Mouse (Mus musculus) embryonic facial prominence, embryonic 11.5 days (tissue): ENCODE results near the gene H2-Eb1. TPM values are rescaled to one million over a fixed set of nuclear protein-coding genes. Genes with fewer than 3 reads are reported as not detected.

Experiments used
- ATAC-seq: fragments of 200-750 bp; cut with Nextera tagmentation; replicated peaks from 2 replicates; pipeline ENCODE4 v1.8.0; 2017; ENCODE audit warnings: low read depth; ENCODE audit not compliant: insufficient number of reproducible peaks, low FRiP score, low TSS enrichment
- DNase-seq: peaks from one replicate; pipeline ENCODE4 v3.0.0-alpha.2; 2015; ENCODE audit warnings: low spot score
- H3K27ac ChIP-seq: fragments of 300-500 bp; sonication (generic); replicated peaks from 2 replicates; pipeline ENCODE4 v1.5.1; 2014; ENCODE audit warnings: mild to moderate bottlenecking, low read depth, low read length, control low read depth
- H3K27me3 ChIP-seq: fragments of 300-500 bp; sonication (generic); 2 replicates; pipeline ENCODE4 v1.6.1; 2014; ENCODE audit warnings: mild to moderate bottlenecking, low read length, moderate library complexity, mixed read lengths; ENCODE audit not compliant: control insufficient read depth, insufficient read depth
- H3K36me3 ChIP-seq: fragments of 300-500 bp; sonication (generic); replicated peaks from 2 replicates; pipeline ENCODE4 v1.6.1; 2014; ENCODE audit warnings: low read depth, mild to moderate bottlenecking, low read length, moderate library complexity, mixed read lengths; ENCODE audit not compliant: control insufficient read depth, insufficient read depth
- H3K4me1 ChIP-seq: fragments of 300-500 bp; sonication (generic); 2 replicates; pipeline ENCODE4 v1.6.1; 2014; ENCODE audit warnings: low read length, mixed read lengths; ENCODE audit not compliant: control insufficient read depth, insufficient read depth
- H3K4me2 ChIP-seq: fragments of 300-500 bp; sonication (generic); 2 replicates; pipeline ENCODE4 v1.6.1; 2014; ENCODE audit warnings: low read depth, mild to moderate bottlenecking, control low read depth, low read length, moderate library complexity
- H3K4me3 ChIP-seq: fragments of 300-500 bp; sonication (generic); 2 replicates; pipeline ENCODE4 v1.5.1; 2014; ENCODE audit warnings: low read depth, low read length, control low read depth
- H3K9ac ChIP-seq: fragments of 300-500 bp; sonication (generic); replicated peaks from 2 replicates; pipeline ENCODE4 v1.6.1; 2014; ENCODE audit warnings: mild to moderate bottlenecking, control low read depth, low read length
- H3K9me3 ChIP-seq: fragments of 300-500 bp; sonication (generic); replicated peaks from 2 replicates; pipeline ENCODE4 v1.6.1; 2016; ENCODE audit warnings: mild to moderate bottlenecking, low read length, inconsistent platforms, mixed read lengths; ENCODE audit not compliant: control insufficient read depth
- WGBS: fragments of 180-500 bp; shearing (Covaris S2); extraction: QIAGEN DNeasy Blood & Tissue Kit; methylation state at CpG from one replicate; pipeline ENCODE4 v1.1.7; 2014; 5-methylcytosine and 5-hydroxymethylcytosine counted together
- polyA plus RNA-seq: library from polyadenylated mRNA; unstranded; fragments of >200 nt; fragmentation: Nextera tagmentation; extraction: Ambion mirVana; gene quantifications from 2 replicates; pipeline ENCODE4 v1.2.1, GENCODE M21; 2014

Gene H2-Eb1
- polyA plus RNA-seq, 1 experiment from 2014 or later = 1.5 TPM

- Histone ChIP-seq H3K27me3 (no peaks in the 10 kb centered on the region), H3K27ac (no peak overlapping the region), H3K4me3 (no peak overlapping the region), H3K9ac (no peak overlapping the region), H3K9me3 (no peaks in the 10 kb centered on the region), H3K4me1 (no peaks in the 10 kb centered on the region), H3K4me2 (no peak overlapping the region), H3K36me3 (no peaks in the 10 kb centered on the region)
- peak; percentile 91 for DNase-seq
- WGBS = 3% methylated on average over 4 of the region's 4 CpGs
- no peak for ATAC-seq
Observed at GRCm38 (mm10) chr17:34349429-34349828, 43.8 kb downstream of the H2-Eb1 start.

DNA sequence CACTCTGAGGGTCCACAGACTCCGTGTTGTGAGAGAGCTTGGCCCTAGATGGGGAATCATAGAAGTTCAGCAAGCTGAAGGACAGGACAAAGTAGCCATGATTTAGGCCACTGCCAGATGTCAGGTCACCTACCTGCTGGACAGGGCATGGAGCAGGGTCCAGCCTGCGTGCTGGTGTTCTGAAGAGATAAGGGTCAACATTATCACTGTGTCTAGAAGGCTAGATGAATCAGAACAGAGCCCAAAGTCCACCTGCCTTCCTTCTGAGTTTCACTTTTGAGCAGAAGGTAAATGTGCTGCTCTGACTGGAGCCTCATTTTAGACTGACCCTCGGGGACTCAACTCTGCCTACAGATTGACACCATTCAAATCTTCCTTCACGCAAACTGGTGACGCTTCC, 48.9 kb downstream of the H2-Eb1 start, which contains the start of gene Btnl2:
Btnl2 (plus strand) TSS at position 284 of the 400 bp plus-strand sequence.
- DNase-seq = no peak
- ATAC-seq = no peak
- no peaks in the 10 kb centered on the region for H3K4me1 ChIP-seq
- H3K4me2 ChIP-seq = no peak within 1 kb of the TSS
- H3K9ac ChIP-seq = no peak within 1 kb of the TSS
- 82% methylated on average over 5 of the region's 5 CpGs for WGBS
- H3K36me3 ChIP-seq = no peaks in the 10 kb centered on the region
- H3K27me3 ChIP-seq = no peaks in the 10 kb centered on the region
- H3K9me3 ChIP-seq = no peaks in the 10 kb centered on the region
- no peak within 1 kb of the TSS for H3K4me3 ChIP-seq
- no peak within 1 kb of the TSS for H3K27ac ChIP-seq

DNA sequence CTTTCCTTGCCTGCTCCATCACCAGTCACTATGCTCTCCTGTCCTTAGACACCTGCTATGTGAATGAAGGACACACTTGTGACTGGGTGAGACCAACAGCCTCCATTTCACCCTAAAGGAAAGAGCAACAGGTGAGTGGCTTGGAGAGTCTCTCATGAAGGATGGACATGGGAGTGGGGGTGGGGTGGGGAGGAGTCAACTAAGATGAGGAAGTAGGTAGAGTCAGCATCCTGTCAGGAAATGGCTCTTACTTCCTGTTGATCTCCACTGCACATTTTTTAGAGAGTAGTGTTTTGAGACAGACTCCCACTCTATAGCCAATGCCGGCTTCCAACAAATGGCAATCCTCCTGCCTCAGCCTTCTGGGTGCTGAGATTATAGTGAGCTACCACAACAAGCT, 49.3 kb downstream of the H2-Eb1 start:
- Histone ChIP-seq H3K27ac (no peak overlapping the region), H3K27me3 (no peaks in the 10 kb centered on the region), H3K4me2 (no peak overlapping the region), H3K4me1 (no peaks in the 10 kb centered on the region), H3K9me3 (no peaks in the 10 kb centered on the region), H3K4me3 (no peak overlapping the region), H3K9ac (no peak overlapping the region), H3K36me3 (no peaks in the 10 kb centered on the region)
- DNase-seq = no peak
- ATAC-seq = no peak
- WGBS = 96% methylated on average over 1 of the region's 1 CpGs

DNA sequence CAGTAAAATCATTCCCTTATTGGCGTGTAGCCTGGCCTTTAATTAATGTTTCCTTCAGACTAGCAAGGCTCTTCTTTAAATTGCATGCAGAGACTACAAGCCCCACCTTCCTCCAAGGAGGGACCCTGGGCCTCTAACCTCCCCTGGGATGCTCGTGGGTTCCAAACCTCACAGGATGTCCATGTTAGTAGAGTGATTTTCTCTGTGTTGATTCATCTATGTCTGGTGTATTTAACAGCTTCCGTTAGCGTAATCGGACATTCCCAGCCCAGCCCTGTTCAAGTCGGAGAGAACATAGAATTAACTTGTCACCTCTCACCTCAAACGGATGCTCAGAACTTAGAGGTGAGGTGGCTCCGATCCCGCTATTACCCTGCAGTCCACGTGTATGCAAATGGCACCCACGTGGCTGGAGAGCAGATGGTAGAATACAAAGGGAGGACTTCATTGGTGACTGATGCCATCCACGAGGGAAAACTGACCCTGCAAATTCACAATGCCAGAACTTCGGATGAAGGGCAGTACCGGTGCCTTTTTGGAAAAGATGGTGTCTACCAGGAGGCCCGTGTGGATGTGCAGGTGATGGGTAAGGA, 57.4 kb downstream of the H2-Eb1 start:
- Histone ChIP-seq H3K36me3 (no peaks in the 10 kb centered on the region), H3K27ac (no peak overlapping the region), H3K27me3 (no peaks in the 10 kb centered on the region), H3K9ac (no peak overlapping the region), H3K4me1 (no peaks in the 10 kb centered on the region), H3K9me3 (no peaks in the 10 kb centered on the region), H3K4me3 (no peak overlapping the region), H3K4me2 (no peak overlapping the region)
- ATAC-seq = no peak
- 84% methylated on average over 15 of the region's 15 CpGs for WGBS
- DNase-seq = no peak

DNA sequence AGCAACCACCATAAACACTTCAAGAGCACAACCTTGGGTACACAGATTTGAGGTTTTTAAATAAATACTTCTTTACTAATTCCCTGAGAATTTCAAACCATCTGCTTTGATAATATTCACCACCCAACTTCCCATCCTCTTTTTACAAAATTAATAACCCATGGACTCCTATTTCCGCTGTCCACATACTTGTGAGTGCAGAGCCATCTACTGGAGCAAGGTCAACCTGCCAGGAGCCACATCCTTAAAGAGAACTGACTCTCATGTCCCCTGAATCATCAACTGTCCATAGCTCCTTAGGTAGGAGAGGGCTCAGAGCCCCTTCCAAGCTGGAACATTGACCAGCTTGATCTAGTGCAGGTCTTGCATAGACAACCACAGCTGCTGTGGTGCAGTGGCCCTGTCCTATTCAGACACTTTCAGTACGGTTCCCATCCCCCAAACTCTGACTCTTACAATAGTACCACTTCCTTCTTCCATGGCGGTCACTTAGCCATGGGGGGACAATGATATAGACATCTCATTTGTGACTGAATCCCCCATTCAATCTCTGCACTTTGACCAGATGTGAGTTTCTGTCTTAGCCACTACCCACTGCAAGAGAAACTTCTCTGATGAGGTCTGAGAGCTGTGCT, 58.1 kb downstream of the H2-Eb1 start:
- H3K27me3 ChIP-seq = no peaks in the 10 kb centered on the region
- no peak overlapping the region for H3K4me2 ChIP-seq
- H3K27ac ChIP-seq = no peak overlapping the region
- ATAC-seq = no peak
- no peak for DNase-seq
- no peaks in the 10 kb centered on the region for H3K9me3 ChIP-seq
- H3K4me3 ChIP-seq = no peak overlapping the region
- no peaks in the 10 kb centered on the region for H3K36me3 ChIP-seq
- 88% methylated on average over 3 of the region's 3 CpGs for WGBS
- no peak overlapping the region for H3K9ac ChIP-seq
- H3K4me1 ChIP-seq = no peaks in the 10 kb centered on the region

GRCm38 (mm10) chr17:34365031-34365430, 59.4 kb downstream of the H2-Eb1 start:
- no peaks in the 10 kb centered on the region for H3K9me3 ChIP-seq
- no peak overlapping the region for H3K4me2 ChIP-seq
- no peaks in the 10 kb centered on the region for H3K36me3 ChIP-seq
- H3K4me1 ChIP-seq = no peaks in the 10 kb centered on the region
- H3K27ac ChIP-seq = no peak overlapping the region
- H3K27me3 ChIP-seq = no peaks in the 10 kb centered on the region
- WGBS = 69% methylated on average over 10 of the region's 10 CpGs
- no peak overlapping the region for H3K4me3 ChIP-seq
- H3K9ac ChIP-seq = no peak overlapping the region
- ATAC-seq (no peak), DNase-seq (no peak)

Other genes with a start within 250 kb of the H2-Eb1 start
- 0.20 and 0.26 TPM in 2 replicates for gene H2-Oa, start 213.5 kb upstream of the H2-Eb1 start, polyA plus RNA-seq
- gene H2-DMa, start 186.3 kb upstream of the H2-Eb1 start, polyA plus RNA-seq = 9.4 and 9.7 TPM in 2 replicates
- 95.9 and 114 TPM in 2 replicates for gene Brd2, start 183.2 kb upstream of the H2-Eb1 start, polyA plus RNA-seq
- gene H2-DMb2, start 162.6 kb upstream of the H2-Eb1 start, polyA plus RNA-seq = not detected in 2 replicates
- 1.3 and 1.4 TPM in 2 replicates for gene H2-DMb1, start 152.8 kb upstream of the H2-Eb1 start, polyA plus RNA-seq
- gene Tap1, start 118.3 kb upstream of the H2-Eb1 start, polyA plus RNA-seq = 2.3 and 2.6 TPM in 2 replicates
- 0.67 and 1.1 TPM in 2 replicates for gene Psmb9, start 118.1 kb upstream of the H2-Eb1 start, polyA plus RNA-seq
- 1.7 and 2.1 TPM in 2 replicates for gene Psmb8, start 108.1 kb upstream of the H2-Eb1 start, polyA plus RNA-seq
- 0.77 and 1.2 TPM in 2 replicates for gene Tap2, start 102.3 kb upstream of the H2-Eb1 start, polyA plus RNA-seq
- not detected in 2 replicates for gene H2-Ob, start 67.0 kb upstream of the H2-Eb1 start, polyA plus RNA-seq
- 3.5 and 3.8 TPM in 2 replicates for gene H2-Ab1, start 48.2 kb upstream of the H2-Eb1 start, polyA plus RNA-seq
- gene H2-Aa, start 18.0 kb upstream of the H2-Eb1 start, polyA plus RNA-seq = not detected in 2 replicates
- gene H2-Eb2, start 19.8 kb downstream of the H2-Eb1 start, polyA plus RNA-seq = not detected in 2 replicates
- 0.08 TPM in 1 of 2 replicates, not detected in the other for gene Btnl2, start 49.0 kb downstream of the H2-Eb1 start, polyA plus RNA-seq
- not detected in 2 replicates for gene Btnl1, start 71.3 kb downstream of the H2-Eb1 start, polyA plus RNA-seq
- gene BC051142, start 93.0 kb downstream of the H2-Eb1 start, polyA plus RNA-seq = 0.39 and 0.72 TPM in 2 replicates
- gene Btnl4, start 171.5 kb downstream of the H2-Eb1 start, polyA plus RNA-seq = not detected in 2 replicates
- gene Btnl6, start 211.5 kb downstream of the H2-Eb1 start, polyA plus RNA-seq = not detected in 2 replicates